Mouse (Mus musculus) WW6 (cell line): ENCODE measurements around the gene Armc10.
"Not testable (repeated sequence)": the region's sequence is repeated elsewhere in the genome, so short reads cannot be mapped to it uniquely, and the experiment has no call there.

Experiments used
- DNase-seq: peaks from one replicate; pipeline ENCODE4 v3.0.0-alpha.2; 2013; ENCODE audit warnings: low read depth, low spot score

Gene Armc10

DNA sequence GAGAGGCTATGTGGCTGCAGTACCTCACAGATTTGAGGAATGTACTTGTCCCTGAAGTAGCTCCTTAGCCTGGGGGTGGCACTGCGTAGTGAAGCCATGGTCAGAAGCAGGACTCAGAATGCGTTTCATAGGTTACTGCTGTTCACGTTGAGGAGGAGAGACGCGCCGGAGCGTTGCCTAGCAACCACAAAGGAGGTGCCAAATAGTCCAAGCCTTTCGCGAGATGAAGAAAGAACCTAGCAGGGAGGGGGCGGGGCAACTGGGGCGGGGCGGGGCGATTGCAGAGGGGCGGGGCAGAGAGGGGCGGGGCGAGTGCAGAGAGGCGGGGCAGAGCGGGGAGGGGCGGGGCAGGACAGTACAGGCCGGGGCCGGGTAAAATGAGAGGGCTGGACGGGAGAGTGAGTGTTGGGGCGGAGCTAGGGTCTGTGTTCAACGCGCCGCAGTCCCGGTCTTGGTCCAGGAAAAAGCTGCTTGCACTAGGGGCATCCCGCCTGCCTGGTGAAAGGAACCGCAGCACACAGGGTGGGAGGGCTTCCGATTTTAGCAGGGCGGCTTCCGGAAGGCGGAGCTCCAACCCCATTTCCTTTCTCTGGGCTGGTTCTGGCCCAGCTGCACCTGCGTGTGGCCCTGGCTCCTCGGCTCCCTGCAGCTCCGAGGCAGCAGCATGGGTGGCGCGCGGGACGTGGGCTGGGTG is at the start of gene Armc10, which contains the start of gene Fbxl13:
Gene Armc10, plus strand, starts transcription at position 375 of the 694 bp plus-strand sequence.
Gene Fbxl13, minus strand, starts transcription at position 196 of the 694 bp plus-strand sequence.
- DNase-seq = peak; percentile 86

DNA sequence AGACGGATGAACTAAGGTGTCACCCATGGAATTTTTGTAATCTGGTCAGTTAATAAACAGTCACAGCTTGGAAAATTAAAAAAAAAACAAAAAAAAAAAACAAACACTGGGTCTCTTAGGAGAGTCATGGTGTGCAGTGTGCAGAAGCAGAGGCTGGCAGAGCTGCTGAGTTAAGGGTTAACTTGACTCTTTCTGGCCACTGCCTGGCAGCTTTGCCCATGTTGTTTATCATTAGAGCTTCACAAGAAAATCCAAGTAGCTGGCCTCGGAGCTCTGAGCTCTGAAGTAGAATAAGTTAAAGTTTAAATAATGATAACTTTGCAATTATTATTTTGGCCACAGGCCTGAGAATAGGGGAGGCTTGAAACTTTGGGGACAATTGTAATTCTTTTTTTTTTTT is 46.1 kb upstream of the Armc10 start:
- not testable (repeated sequence) for DNase-seq

DNA sequence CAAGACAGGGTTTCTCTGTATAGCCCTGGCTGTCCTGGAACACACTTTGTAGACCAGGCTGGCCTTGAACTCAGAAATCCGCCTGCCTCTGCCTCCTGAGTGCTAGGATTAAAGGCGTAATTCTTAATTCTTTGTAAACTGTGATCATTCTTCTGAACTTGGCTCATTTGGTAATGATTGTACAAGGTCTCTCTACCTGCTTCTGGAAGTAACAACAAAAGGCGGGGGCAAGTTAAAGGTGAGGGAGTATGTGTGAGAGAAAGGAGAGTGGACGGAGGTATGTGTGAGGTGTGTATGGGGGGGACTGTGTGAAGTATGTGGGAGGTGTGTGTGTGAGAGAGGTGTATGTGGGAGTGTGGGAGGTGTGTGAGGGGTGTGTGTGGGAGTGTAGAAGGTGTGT is 45.7 kb upstream of the Armc10 start:
- no peak for DNase-seq

DNA sequence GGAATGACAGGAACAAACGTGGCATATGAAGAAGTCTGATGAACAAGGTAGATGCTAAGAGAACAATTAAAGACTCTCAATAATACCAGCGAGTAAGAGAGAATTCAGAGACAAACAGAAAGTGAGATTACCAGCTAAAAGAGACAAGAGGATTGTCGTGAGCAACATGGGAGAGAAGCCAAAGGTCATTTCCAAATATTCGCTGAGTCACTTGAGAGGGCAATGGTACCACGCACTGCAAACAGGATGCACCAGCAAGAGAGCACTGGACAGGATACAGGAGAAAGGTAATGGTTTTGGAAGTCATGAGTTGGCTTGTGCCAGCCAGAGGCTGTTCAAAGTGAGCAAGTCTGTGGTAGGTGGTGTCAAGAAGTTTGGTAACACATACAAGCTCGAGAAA is 39.7 kb upstream of the Armc10 start:
- DNase-seq = no peak

DNA sequence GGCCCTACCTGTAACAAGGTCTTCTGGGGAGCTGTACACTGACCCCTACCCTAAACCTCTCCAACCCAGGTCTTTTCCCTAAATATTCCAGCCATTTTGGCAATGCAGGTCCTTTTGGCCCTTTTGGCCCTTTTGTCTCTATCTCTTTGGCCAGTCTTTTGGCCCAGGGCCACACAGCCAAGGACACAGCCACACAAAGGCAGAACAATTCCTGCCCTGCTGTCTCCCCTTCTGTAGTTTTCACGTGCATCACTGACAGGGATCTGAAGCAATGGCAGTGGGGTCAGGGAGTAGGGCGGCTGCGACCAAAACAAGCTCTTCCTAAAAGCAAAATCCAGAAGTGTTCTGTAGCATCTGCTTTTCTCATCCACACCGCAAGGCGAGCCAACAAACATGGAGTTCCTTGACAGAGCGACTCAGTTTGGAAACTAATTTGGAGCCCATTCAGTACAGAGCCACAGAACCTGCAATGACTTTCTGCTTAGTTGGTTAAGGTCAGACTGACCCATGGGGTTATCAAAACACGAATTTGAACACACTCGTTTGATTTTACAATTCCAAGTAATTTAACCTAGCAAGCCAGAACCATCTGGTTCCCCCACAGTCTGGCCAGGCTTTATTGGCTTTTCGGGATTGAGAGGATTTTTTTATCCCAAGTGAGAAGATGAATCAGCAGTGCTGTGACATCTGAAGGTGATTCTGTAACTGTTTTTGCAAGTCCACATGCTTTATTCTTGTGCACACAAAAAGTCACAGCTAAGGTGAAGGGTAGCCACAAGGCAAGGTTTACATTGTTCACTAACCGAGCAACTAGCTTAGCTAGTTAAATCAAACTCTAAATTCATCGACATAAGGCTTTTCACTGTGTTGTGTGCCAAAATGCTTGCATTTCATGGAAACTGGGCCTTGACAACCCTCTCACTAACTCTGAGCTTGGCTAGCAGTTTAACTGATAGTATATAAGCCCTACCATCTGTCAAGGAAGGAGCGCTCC is 37.0 kb upstream of the Armc10 start:
- no peak for DNase-seq

DNA sequence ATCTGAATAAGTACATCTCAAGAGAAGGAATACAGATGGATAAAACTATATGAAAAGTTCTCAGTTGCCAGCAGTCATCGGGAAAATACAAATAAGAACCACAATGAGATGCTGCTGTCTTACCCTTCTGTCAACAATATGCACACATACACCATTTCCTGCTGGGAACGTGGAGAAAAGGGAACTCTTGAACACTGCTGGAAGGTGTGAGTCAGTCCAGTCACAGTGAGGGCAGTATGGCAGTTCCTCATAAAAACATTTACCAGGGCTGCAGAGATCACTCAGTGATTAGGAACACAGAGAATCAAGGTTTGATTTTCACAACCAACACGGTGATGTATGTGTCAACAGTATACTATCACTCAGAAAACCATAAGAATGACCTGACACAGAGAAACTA is 34.6 kb upstream of the Armc10 start:
- no peak for DNase-seq

DNA sequence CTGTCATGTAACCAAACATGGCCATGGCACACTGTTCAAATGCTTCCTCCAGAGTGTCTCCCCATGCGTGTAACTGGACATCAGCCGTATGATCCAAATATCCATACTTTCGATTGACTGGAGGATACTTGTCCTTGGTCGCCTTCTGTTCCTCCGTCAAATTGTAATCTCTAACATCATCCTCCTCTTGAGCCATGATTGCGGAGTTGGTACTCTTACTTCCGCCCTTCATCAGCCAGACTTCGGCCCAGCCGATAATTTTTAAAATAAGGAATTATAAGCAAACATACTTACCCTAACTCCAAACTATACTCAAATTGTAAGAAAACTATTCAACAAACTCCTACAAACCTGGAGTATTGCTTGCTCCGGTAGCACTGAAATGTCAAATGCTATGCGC is 31.3 kb upstream of the Armc10 start:
- DNase-seq = not testable (repeated sequence)

DNA sequence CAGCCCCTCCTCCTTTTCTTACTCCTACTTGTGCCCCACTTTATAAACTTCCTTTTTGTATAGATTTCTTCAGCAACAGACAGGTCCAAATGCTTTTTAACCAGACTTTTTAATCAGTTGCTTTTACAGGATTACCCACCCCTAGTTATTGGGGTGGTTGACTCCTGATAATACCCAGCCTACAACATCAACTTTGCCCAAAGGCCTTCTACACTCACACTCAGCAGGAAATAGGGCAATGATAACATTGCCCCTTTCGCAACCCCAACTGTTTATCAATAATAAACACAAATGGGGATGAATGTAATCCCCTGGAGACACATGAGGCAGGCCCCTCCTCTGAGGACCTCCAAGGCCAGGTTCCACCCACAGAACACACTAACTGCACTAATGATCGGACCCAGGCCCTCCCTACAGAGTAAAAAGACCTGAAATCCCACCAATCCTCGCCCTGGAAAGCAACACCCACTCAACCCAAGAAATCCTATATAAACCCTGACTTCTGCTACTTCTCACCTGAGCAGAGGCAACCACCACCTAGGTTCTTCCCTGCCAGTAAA is 29.1 kb upstream of the Armc10 start:
- DNase-seq = no peak

DNA sequence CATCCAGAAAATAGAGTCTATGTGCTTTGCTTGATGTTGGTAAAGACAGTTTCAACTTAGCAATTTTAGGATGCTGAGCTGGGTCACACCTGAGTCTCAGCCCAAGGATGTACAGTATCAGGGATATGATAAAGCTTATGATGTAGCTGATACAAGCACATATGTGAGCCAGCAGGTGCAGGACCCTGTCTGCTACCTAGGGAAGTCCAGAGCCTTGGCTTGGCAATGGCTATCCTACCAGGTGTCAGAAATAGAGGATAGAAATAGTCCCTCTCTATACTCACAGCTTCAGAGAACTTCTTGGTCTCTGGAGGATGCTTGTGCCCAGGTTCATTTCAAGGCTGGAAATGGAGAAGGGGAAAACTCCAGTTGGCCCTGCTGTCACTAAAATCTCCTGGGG is 19.7 kb upstream of the Armc10 start:
- no peak for DNase-seq

DNA sequence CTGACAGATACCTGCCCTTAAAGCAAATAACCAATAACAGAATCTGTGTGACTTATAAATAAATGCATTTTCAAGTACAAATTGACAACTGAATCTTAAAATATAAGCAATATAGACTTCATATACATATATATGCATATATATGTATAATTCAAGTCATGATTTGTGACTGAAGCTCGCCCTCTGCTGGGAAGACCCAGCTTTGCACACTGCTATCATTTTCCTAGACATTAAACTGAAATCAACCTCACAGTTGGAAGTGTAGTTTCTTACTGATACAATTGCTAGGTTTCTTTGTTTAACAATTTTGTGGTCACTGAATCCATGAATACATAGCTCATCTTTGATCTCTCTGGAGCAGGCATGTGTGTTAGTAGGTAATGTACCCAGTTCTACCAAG is 4.7 kb upstream of the Armc10 start:
- no peak for DNase-seq

DNA sequence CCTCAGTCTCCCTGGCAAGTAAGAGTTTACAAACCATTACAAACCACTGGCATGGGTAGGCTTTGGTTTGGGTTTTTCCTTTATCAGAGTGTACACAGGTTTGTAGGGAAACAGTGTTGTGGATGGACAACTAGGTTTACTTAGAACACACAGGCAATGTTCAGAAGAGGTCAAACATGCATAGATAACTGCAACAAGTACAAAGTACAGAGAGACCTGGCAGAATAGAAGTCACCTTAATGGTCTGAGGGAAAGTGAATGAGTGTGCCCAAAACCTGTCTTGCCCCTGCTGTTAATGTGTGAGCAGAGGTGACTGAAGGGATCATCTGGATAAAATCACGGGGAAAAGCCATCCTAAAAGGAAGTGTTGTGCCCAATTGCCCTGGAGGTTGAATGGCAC is 2.0 kb upstream of the Armc10 start:
- no peak for DNase-seq

DNA sequence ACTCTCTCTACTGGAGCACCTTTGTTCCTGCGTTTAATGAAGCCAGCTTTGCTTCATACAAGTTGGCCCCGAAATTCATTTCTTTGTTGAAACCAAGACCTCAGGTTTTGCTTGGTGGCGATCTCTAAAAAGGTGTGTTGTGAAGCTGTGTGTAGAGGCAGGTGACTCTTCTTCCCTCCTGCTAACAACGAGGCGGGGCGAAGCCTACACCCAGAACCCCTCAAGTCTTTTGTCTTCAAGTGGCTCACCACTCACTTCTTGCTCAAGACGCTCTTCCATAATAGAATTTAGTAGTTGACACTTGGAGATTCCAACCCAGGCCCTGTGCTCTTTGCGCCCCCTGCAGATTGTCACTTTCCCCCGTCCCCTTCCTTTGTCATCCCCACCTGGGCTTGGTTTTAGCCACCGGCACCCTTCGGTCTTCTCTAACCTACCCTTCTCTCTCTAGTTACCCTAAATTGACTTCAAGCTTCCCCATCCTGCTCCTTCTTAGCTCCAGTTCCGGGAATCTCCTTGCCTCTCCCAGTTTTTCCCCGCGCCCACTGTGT is 648 bp upstream of the Armc10 start:
- no peak for DNase-seq

DNA sequence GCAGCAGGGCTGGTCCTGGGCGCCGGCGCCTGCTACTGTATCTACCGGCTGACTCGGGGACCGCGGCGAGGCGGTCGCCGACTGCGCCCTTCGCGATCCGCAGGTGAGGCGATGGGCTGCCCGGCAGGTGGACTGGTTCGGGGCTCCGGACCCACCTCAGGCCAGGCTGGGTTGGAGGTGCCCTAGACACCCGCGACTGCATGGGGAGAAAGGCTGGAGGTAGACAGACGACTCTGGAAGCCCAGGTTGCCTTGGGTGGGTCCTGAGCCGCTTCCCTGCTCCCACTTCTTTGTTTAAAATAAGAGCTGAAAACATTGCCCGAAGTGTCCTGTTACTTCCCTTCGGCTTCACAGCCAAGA is 499 bp downstream of the Armc10 start:
- DNase-seq = no peak

DNA sequence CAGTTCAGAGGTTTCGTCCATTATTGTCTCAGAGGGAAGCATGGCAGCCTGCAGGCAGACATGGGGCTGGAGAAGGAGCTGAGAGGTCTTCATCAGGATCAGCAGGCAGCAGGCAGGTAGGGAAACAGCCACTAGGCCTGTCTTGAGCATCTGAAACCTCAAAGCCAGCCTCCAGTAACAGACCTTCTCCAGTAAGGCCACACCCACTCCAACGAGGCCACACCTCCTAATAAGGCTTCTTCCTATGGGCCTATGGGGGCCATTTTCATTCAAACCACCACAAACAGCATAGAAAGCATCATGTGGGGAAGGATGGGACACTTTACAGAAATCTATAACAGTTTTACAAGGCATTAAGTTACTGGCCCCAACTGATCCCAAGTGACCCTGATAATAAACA is 5.1 kb downstream of the Armc10 start:
- DNase-seq = no peak

DNA sequence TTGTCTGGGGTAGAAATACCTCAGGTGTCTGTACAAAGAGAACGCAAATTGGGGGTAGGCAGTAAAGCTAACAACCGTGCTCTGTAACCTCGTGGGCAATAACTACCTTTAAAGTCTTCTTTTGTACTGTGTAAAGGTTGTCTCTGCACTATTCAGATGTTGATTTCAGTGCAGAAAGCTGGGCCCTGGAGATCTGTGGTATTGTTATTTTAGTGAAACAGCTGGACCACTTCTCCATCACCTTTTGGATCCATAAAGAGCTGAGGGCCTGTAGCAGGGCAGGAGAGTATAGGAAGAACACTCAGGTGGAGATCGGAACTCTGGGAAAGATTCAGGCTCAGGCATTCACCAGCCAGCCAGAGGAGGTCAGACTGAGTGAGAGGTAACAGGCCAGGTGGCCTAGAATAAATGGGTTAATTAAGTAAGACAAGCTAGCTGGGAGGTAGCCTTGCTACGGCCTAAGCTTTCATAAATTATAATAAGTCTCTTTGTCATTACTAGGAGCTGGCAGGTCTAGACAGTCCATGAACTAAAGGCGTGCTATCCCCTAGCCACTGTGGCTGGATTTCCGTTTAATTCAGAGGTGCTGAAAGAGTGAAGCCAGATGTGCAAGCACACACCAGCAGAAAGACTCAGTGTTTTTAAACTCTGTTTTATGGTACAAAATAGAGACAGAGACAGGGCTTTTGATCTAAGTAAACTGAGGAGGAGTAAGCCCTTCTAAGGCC is 6.4 kb downstream of the Armc10 start:
- DNase-seq = no peak

DNA sequence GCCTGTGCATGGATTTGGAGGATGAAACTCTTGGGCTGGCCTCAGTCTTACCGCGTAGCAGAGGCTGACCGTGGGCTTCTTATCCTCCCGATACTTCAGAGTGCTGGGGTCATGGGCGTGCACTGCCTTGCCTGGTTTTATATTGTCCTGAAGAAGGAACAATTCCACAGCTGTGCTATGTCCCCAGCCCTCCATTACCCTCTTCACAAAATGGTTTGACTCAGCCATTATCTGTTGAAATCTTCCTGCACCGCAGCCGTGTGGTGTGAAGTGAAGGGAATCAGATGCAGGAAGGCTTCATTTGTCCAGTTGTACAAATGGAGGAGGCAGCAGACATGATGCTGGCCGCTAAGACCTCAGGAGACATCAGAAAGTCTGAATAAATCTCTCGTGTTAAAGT is 11.3 kb downstream of the Armc10 start:
- no peak for DNase-seq

DNA sequence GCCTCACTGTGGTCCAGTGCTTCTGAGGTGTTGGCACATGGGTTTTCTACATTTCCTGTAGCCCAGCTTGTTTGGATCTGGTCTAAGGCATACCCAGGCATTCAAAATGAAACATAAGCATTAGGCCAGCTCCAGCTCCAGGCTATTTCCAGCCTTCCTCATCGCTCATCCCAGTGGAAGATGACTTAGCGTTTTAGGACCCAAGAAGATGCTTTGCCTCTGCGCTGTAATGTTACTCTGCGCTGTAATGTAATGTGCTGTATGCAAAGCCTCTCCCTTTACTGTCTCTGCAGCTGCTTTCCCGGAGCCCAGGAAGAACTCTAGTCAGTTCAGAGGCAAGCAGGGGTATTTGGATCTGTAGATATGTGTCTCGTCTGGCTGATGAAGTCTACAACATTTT is 12.4 kb downstream of the Armc10 start:
- DNase-seq = no peak

DNA sequence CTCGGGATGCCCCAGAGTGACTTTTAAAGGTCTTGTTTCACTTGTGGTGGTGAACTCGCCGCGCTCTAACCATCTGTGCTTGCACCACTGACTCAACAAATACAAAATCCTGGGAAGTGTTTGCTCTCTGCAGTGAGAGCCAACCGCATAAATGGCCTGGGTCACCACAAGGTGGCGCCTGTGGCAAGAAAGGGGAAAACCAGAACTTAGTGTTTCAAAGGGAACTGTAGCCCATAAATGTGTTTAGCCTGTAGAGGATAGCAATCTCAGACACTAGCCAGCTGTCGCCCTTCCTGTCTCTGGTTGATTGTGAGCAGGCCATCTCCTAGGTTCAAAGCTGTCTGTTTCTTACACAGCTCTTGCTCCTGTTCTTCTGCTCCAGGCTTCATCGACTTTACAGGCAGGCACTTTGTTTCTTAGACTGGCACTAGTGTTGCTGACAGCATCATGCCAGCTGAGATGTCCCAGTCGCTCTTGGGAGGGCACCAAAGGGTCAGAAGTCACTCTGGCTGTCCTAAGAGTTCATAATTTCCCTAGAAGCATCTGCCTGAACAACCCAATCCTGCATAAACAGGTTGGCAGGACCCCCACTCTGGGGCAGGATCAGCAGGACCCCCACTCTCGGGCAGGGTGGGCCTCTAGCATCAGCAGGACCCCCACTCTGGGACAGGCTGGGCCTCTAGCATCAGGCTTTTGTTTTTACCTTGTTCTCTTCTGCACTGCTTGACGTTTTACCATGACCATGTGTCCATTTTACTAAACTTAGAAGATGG is 13.2 kb downstream of the Armc10 start:
- DNase-seq = no peak

DNA sequence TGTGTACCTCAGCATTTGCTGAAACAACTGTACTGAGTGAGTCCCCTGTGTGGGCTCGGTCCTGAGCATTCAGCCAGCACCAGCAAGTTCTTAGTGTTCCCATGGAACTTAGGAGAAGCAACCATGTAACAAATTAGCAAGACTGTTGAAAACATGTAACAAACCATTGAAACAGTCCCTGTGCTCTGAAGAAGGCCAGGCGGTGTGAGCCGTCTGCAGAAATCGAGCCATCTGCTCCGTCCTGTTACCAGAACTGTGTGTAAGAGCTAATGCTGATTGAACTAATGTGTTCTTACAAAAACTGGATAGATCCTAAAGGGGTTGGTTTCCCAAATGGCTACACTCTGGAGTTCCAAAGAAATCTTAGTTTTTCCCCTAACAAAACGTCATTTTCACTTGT is 15.2 kb downstream of the Armc10 start:
- DNase-seq = no peak

DNA sequence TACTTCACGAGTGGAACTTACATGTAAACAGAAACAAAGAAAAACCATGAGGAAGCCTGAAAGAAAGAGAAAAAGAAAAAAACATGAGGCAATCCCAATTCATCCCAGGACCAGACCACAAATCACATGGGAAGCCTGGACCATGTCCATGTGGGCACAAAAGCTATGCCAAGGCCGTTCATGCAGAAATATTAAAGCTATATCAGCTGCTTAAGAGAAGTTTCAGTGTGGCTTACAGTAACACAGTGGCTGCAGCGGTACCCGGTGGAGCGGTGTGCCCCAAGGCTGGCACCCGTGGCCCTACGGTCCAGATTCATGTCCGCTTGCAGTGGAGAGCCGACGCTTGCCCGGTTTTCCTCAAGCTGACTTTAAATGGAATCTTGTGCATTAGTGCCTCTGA is 17.5 kb downstream of the Armc10 start:
- no peak for DNase-seq
